Mouse (Mus musculus) testis, adult 2 months (tissue): ENCODE data around the gene Senp3. TPM values are rescaled to one million over a fixed set of nuclear protein-coding genes. Genes with fewer than 3 reads are reported as not detected.
A peak's percentile ranks its signal among the peaks of the same experiment; 100 is the strongest.

Experiments used
- H3K27ac ChIP-seq: fragments of 200-500 bp; 2 replicates; pipeline ENCODE4 v1.5.1; 2012; ENCODE audit warnings: low read depth, low read length; ENCODE audit not compliant: control insufficient read depth, insufficient read depth
- H3K27me3 ChIP-seq: fragments of 200-500 bp; 2 replicates; pipeline ENCODE4 v1.6.1; 2012; ENCODE audit warnings: mild to moderate bottlenecking, low read length, moderate library complexity; ENCODE audit not compliant: control insufficient read depth, insufficient read depth
- H3K36me3 ChIP-seq: fragments of 200-500 bp; 2 replicates; pipeline ENCODE4 v1.6.1; 2012; ENCODE audit warnings: mild to moderate bottlenecking, low read length; ENCODE audit not compliant: control insufficient read depth, insufficient read depth
- H3K4me1 ChIP-seq: fragments of 200-500 bp; 2 replicates; pipeline ENCODE4 v1.6.1; 2012; ENCODE audit warnings: low read length; ENCODE audit not compliant: control insufficient read depth, insufficient read depth
- H3K4me3 ChIP-seq: fragments of 200-500 bp; 2 replicates; pipeline ENCODE4 v1.5.1; 2012; ENCODE audit warnings: low read depth, mild to moderate bottlenecking, low read length, moderate library complexity, mixed read lengths; ENCODE audit not compliant: control insufficient read depth
- CTCF ChIP-seq: fragments of 200-500 bp; IDR thresholded peaks from 2 replicates; pipeline ENCODE4 v1.5.1; 2012; ENCODE audit warnings: low read depth, mild to moderate bottlenecking, inconsistent platforms, low read length, moderate library complexity; ENCODE audit not compliant: control insufficient read depth, insufficient read depth, insufficient replicate concordance
- POLR2A ChIP-seq: fragments of 200-500 bp; IDR thresholded peaks from 2 replicates; pipeline ENCODE4 v1.6.1; 2012; ENCODE audit warnings: low read depth, mild to moderate bottlenecking, inconsistent platforms, low read length, moderate library complexity; ENCODE audit not compliant: control insufficient read depth
- polyA plus RNA-seq: library from polyadenylated mRNA; depleted of rRNA; stranded (reverse); fragments of >200 nt; gene quantifications from 2 replicates; pipeline ENCODE4 v1.2.3, GENCODE M21; 2012

Senp3 gene
- polyA plus RNA-seq, 1 experiment = 67.6 TPM

DNA sequence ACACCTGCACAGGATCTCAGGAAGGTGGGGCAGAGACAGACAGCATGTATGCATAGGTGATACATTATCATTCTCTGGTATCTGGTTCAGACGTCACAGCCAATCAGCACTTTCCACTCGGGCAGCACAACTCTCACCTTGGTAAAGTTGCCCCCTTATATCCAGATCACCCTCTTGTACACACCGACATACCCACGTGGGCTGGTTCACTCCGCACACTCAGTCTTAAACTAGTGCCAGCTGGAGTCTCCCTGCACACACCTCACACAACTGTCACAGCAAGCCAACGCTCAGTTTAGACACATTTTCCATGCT lies 13.1 kb upstream of the Senp3 start:
- no peak overlapping the region for H3K27ac ChIP-seq

DNA sequence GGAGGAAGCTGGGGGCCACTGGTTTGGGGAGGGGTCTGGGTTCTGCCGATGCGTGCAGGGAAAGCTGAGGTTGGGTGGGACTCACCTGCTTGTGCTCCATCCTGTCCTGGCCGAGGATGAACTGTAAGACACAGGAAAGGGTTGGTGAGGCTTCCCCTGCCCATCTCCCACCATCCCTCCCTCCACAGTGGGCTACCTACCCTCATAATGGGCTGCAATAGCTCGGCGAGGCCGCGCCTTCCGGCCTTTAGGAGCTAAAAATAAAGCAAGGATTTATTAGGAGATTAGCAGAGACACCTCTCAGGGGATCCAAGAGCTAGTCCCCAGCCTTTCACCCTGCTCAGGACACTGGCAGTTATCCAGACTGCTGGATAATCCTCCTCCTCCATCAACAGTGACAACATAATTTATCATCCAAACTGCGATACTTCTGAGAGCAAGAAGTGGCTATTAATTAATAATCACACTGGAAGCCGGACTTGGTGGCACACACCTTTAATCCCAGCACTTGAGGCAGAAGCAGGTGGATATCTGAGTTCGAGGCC lies 11.6 kb upstream of the Senp3 start:
- Histone ChIP-seq H3K27me3 (no peaks in the 10 kb centered on the region), H3K4me3 (no peak overlapping the region), H3K4me1 (peaks cover 7% of the 10 kb centered on the region), H3K36me3 (no peaks in the 10 kb centered on the region), H3K27ac (no peak overlapping the region)
- TF ChIP-seq CTCF (no peak), POLR2A (no peak)

More for the DNA sequence above, 13.1 kb upstream of the Senp3 start:
- Histone ChIP-seq H3K36me3 (no peaks in the 10 kb centered on the region), H3K27me3 (no peaks in the 10 kb centered on the region), H3K4me3 (peak overlapping the region; percentile 76), H3K4me1 (peaks cover 7% of the 10 kb centered on the region)
- TF ChIP-seq CTCF (no peak), POLR2A (no peak)

DNA sequence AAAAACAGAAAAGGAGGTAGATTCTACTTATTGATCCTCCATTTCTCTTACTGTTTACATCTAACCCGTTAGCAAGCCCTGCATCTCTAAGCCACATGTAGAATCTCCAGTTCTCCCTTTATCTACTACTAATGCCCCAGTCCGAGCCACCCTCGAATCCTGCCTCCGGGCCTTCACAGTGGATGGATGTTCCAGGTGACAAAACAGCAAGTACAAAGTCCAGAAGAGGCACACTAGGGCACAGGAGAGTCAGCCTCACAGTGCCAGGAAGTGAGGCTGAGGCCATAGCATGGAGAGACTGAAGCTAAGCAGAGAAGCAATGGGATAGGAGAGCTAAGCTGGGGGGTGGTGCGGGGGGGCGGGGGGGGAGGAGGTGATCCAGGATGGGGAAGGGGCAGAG lies 11.0 kb upstream of the Senp3 start:
- H3K4me3 ChIP-seq = no peak overlapping the region
- H3K27me3 ChIP-seq = no peaks in the 10 kb centered on the region
- no peak overlapping the region for H3K27ac ChIP-seq
- peaks cover 7% of the 10 kb centered on the region for H3K4me1 ChIP-seq
- TF ChIP-seq CTCF (no peak), POLR2A (no peak)
- H3K36me3 ChIP-seq = no peaks in the 10 kb centered on the region

DNA sequence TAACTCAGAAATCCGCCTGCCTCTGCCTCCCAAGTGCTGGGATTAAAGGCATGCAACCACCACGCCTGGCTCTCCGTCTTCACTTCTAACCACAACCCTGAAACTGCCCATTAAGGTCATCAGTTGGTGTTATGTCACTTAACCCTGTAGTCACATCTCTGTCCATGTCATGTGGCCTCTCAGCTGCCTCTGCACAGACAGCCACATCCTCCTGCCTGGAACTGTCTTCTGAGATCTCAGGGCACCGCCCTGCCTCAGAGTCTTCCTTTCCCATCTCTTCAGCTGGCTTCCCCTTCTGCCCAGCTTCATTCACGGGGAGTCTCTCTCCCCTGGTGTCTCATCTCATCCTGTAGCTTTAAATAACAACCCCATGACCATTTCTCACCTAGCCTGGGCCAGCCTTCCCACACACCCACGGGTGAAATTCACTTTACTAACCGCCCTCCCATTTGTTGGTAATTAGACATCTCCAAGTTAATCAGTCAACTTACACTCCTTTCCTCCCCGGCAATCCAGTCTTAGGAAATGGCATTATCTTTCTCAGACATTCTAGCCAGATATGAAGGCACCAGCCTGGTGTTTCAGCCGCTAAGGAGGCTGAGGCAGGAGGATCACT lies 10.4 kb upstream of the Senp3 start:
- Histone ChIP-seq H3K27me3 (no peaks in the 10 kb centered on the region), H3K4me1 (peaks cover 7% of the 10 kb centered on the region), H3K4me3 (no peak overlapping the region), H3K27ac (no peak overlapping the region), H3K36me3 (no peaks in the 10 kb centered on the region)
- TF ChIP-seq CTCF (no peak), POLR2A (no peak)

DNA sequence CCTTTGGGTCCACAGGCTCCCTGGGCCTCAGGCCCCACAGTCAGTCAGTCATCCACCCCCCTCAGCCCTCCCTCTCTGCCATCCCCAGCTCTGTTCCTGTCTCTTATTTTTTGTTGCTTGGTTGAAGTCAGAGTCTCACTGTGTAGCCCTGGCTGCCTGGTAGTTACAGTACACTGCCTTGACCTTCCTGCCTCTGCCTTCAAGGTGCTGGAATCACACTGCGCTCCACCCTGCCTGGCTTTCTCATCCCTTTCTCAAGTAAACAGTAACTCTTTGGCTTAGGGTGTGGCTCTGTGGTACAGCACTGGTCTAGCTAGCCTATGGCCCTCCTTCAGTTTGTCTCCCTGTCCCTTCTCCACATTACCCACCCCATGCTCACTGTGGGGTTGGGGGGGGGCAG lies 8.0 kb upstream of the Senp3 start:
- TF ChIP-seq CTCF (no peak), POLR2A (no peak)
- Histone ChIP-seq H3K4me3 (no peak overlapping the region), H3K4me1 (peaks cover 2% of the 10 kb centered on the region), H3K36me3 (no peaks in the 10 kb centered on the region), H3K27me3 (no peaks in the 10 kb centered on the region), H3K27ac (no peak overlapping the region)

DNA sequence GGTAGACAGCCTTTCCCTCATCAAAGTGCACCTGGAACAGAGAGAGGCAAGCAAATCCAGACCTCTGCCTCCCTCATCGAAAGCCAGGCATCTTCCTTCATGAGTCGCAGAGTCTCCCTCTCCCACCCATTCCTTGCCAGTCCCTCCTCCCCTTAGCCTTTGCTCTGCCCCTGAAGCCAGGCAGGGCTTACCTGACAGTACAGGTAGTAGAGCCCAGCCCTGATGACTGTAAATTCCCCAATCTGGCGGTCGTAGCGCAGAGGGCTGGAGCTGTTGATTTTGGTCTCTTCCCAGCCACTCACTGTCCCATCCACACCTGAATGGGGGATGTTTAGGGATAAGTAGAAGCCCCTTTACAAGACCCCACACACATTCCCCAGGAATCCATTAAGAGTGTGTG lies 5.2 kb upstream of the Senp3 start:
- H3K4me1 ChIP-seq = peaks cover 9% of the 10 kb centered on the region
- no peaks in the 10 kb centered on the region for H3K36me3 ChIP-seq
- TF ChIP-seq CTCF (no peak), POLR2A (no peak)
- H3K27ac ChIP-seq = no peak overlapping the region
- no peak overlapping the region for H3K4me3 ChIP-seq
- H3K27me3 ChIP-seq = no peaks in the 10 kb centered on the region

DNA sequence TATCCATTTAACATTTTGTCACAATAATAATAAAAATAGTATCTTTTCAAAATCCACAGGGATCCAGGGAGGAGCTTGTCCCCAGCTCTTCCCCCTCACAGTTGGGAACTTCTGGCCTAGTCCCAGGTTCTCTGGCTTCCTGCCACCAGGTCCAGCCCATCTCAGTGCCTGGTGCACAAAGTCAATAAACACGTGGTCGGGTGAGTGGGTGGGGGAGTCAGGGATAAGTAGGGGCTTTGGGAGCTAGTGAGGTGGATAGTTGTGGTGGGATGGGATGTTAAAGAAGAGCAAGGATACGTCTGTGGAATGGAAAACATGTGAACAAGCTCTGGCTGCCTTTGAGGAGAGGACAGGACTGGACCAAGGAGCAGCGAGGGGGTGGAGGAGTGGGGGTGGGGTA lies 4.5 kb upstream of the Senp3 start:
- TF ChIP-seq CTCF (no peak), POLR2A (no peak)
- Histone ChIP-seq H3K4me3 (no peak overlapping the region), H3K27ac (peak overlapping the region; percentile 96; the same call in 1 of the 2 replicates)

DNA sequence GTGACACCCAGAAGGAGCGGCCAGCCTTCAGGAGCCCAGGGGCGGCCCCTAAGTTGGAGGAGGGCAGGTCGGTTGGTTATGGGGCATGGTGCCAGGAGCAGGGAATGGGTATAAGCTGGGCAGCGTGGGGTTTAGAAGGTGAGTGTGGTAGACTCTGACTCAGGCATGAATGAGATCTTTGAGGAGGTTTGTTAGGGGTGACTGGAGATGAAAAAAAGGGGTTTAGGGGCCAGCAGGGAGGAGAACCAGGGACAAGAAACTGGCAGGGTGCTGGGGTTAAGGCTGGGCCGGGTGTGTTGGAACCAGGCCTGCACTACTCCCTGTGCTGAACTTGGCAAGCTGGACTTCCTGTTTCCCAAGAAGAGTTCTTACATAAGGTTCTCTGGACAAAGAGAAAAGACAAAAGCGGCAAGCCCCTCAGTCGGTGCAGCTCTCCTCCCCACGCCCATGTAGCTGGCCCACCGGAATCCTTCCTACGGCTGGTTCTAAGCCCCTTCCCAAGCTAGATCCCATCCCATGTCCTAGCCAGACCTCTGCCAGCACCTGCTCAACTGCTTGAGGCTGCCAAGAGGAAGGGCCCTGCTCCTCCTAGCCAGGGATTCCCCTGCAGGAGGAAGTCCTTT lies 3.8 kb upstream of the Senp3 start, which contains the start of gene Tnfsf13:
TSS of gene Tnfsf13 (minus strand) at position 259 of the 623 bp plus-strand sequence.
- H3K36me3 ChIP-seq = no peaks in the 10 kb centered on the region
- H3K27ac ChIP-seq = peak within 1 kb of the TSS; percentile 96
- TF ChIP-seq CTCF (no peak), POLR2A (peak; percentile 42; the same call in 1 of the 2 replicates)
- H3K27me3 ChIP-seq = no peaks in the 10 kb centered on the region
- no peak within 1 kb of the TSS for H3K4me3 ChIP-seq
- peaks cover 9% of the 10 kb centered on the region for H3K4me1 ChIP-seq

More for the DNA sequence above, 4.5 kb upstream of the Senp3 start:
- H3K36me3 ChIP-seq = no peaks in the 10 kb centered on the region
- peaks cover 9% of the 10 kb centered on the region for H3K4me1 ChIP-seq
- no peaks in the 10 kb centered on the region for H3K27me3 ChIP-seq
